Mouse (Mus musculus): ENCODE results near the gene Map3k21. TPM values are rescaled to one million over a fixed set of nuclear protein-coding genes. Genes with fewer than 3 reads are reported as not detected.

Map3k21 gene
- total RNA-seq (2014; rRNA removed), result 2.8 and 3.5 TPM in 2 replicates
- 0.85 and 0.98 TPM in 2 replicates for polyA plus RNA-seq (2015; fragmentation: Nextera tagmentation; extraction: Ambion mirVana)

GRCm38 (mm10) chr8:125910365-125911228 lies at the start of gene Map3k21:
TSS of gene Map3k21 (plus strand) at chr8:125910450.
- Histone ChIP-seq H3K27me3 (ENCODE audit: insufficient read depth, low read length) (peaks cover 43% of the 10 kb centered on the region), H3K9me3 (ENCODE audit: low read length) (no peaks in the 10 kb centered on the region), H3K9ac (replicated peaks; ENCODE audit: low read length, poor library complexity, severe bottlenecking) (peak within 1 kb of the TSS; percentile 50), H3K36me3 (ENCODE audit: insufficient read depth, low read length) (no peaks in the 10 kb centered on the region), H3K4me1 (ENCODE audit: insufficient read depth, low read length) (no peaks in the 10 kb centered on the region), H3K27ac (ENCODE audit: low read depth, low read length) (no peak within 1 kb of the TSS), H3K4me3 (ENCODE audit: low read depth, low read length) (peak within 1 kb of the TSS; percentile 68), H3K4me2 (ENCODE audit: low read depth, low read length, poor library complexity, severe bottlenecking) (peak within 1 kb of the TSS; percentile 97)
- DNase-seq (ENCODE audit: low spot score), result peak; percentile 19
- TF ChIP-seq CTCF (IDR thresholded peaks at IDR 0.05), result peak; percentile 15; the same call in 1 of the 2 replicates
- peak; percentile 69 for ATAC-seq (ENCODE audit: low FRiP score)
- WGBS, result under 1% methylated on average over 84 of the region's 93 CpGs

GRCm38 (mm10) chr8:125866125-125866524 lies 44.1 kb upstream of the Map3k21 start:
- Histone ChIP-seq H3K4me2 (ENCODE audit: low read depth, low read length, poor library complexity, severe bottlenecking) (no peak overlapping the region), H3K4me3 (ENCODE audit: low read depth, low read length) (no peak overlapping the region), H3K27ac (ENCODE audit: low read depth, low read length) (no peak overlapping the region), H3K9me3 (ENCODE audit: low read length) (no peaks in the 10 kb centered on the region), H3K36me3 (ENCODE audit: insufficient read depth, low read length) (peaks cover 15% of the 10 kb centered on the region; the same call in 1 of the 2 replicates), H3K4me1 (ENCODE audit: insufficient read depth, low read length) (no peaks in the 10 kb centered on the region), H3K9ac (replicated peaks; ENCODE audit: low read length, poor library complexity, severe bottlenecking) (no peak overlapping the region), H3K27me3 (ENCODE audit: insufficient read depth, low read length) (no peaks in the 10 kb centered on the region)
- ATAC-seq (ENCODE audit: low FRiP score), result no peak
- TF ChIP-seq CTCF (IDR thresholded peaks at IDR 0.05), result peak; percentile 47
- no peak for DNase-seq (ENCODE audit: low spot score)
- 87% methylated on average over 12 of the region's 12 CpGs for WGBS

GRCm38 (mm10) chr8:125868552-125868951 lies 41.7 kb upstream of the Map3k21 start:
- Histone ChIP-seq H3K4me1 (ENCODE audit: insufficient read depth, low read length) (no peaks in the 10 kb centered on the region), H3K9me3 (ENCODE audit: low read length) (no peaks in the 10 kb centered on the region), H3K27ac (ENCODE audit: low read depth, low read length) (no peak overlapping the region), H3K27me3 (ENCODE audit: insufficient read depth, low read length) (no peaks in the 10 kb centered on the region), H3K9ac (replicated peaks; ENCODE audit: low read length, poor library complexity, severe bottlenecking) (no peak overlapping the region), H3K4me3 (ENCODE audit: low read depth, low read length) (no peak overlapping the region), H3K4me2 (ENCODE audit: low read depth, low read length, poor library complexity, severe bottlenecking) (no peak overlapping the region), H3K36me3 (ENCODE audit: insufficient read depth, low read length) (peaks cover 16% of the 10 kb centered on the region; the same call in 1 of the 2 replicates)
- DNase-seq (ENCODE audit: low spot score) (no peak), ATAC-seq (ENCODE audit: low FRiP score) (no peak)
- TF ChIP-seq CTCF (IDR thresholded peaks at IDR 0.05), result peak; percentile 51
- WGBS, result 76% methylated on average over 7 of the region's 7 CpGs

GRCm38 (mm10) chr8:125869739-125870138 lies 40.5 kb upstream of the Map3k21 start:
- no peaks in the 10 kb centered on the region for H3K4me1 ChIP-seq (ENCODE audit: insufficient read depth, low read length)
- DNase-seq (ENCODE audit: low spot score) (no peak), ATAC-seq (ENCODE audit: low FRiP score) (no peak)
- TF ChIP-seq CTCF (IDR thresholded peaks at IDR 0.05), result no peak
- H3K9me3 ChIP-seq (ENCODE audit: low read length), result no peaks in the 10 kb centered on the region
- H3K27me3 ChIP-seq (ENCODE audit: insufficient read depth, low read length), result no peaks in the 10 kb centered on the region
- H3K4me3 ChIP-seq (ENCODE audit: low read depth, low read length), result no peak overlapping the region
- H3K36me3 ChIP-seq (ENCODE audit: insufficient read depth, low read length), result peaks cover 21% of the 10 kb centered on the region
- H3K9ac ChIP-seq (replicated peaks; ENCODE audit: low read length, poor library complexity, severe bottlenecking), result no peak overlapping the region
- 0 out of 2 replicates have a peak overlapping the region, but pooled peaks have one; percentile 8 for H3K27ac ChIP-seq (ENCODE audit: low read depth, low read length)
- H3K4me2 ChIP-seq (ENCODE audit: low read depth, low read length, poor library complexity, severe bottlenecking), result no peak overlapping the region
- WGBS, result 67% methylated on average over 3 of the region's 3 CpGs

- no peaks in the 10 kb centered on the region for H3K9me3 ChIP-seq (ENCODE audit: low read length)
- H3K4me3 ChIP-seq (ENCODE audit: low read depth, low read length), result no peak overlapping the region
- H3K9ac ChIP-seq (replicated peaks; ENCODE audit: low read length, poor library complexity, severe bottlenecking), result no peak overlapping the region
- 23% methylated on average over 6 of the region's 6 CpGs for WGBS
- DNase-seq (ENCODE audit: low spot score) (no peak), ATAC-seq (ENCODE audit: low FRiP score) (peak; percentile 41; the same call in 1 of the 2 replicates)
- TF ChIP-seq CTCF (IDR thresholded peaks at IDR 0.05), result no peak
- no peaks in the 10 kb centered on the region for H3K4me1 ChIP-seq (ENCODE audit: insufficient read depth, low read length)
- H3K27ac ChIP-seq (ENCODE audit: low read depth, low read length), result 0 out of 2 replicates have a peak overlapping the region, but pooled peaks have one; percentile 8
- peaks cover 21% of the 10 kb centered on the region for H3K36me3 ChIP-seq (ENCODE audit: insufficient read depth, low read length)
- H3K27me3 ChIP-seq (ENCODE audit: insufficient read depth, low read length), result no peaks in the 10 kb centered on the region
- H3K4me2 ChIP-seq (ENCODE audit: low read depth, low read length, poor library complexity, severe bottlenecking), result no peak overlapping the region
These were observed 40.0 kb upstream of the Map3k21 start for GRCm38 (mm10) chr8:125870179-125870702.
